Mouse (Mus musculus) megakaryocyte-erythroid progenitor cell, adult 5-6 weeks (primary cell): ENCODE results near the gene Kcnmb1. TPM values are rescaled to one million over a fixed set of nuclear protein-coding genes. Genes with fewer than 3 reads are reported as not detected.

ENCODE experiments used
- ATAC-seq: replicated peaks from 2 replicates; pipeline ENCODE4 v1.8.0; 2016; ENCODE audit warnings: mild to moderate bottlenecking, inconsistent platforms; ENCODE audit not compliant: severe bottlenecking, poor library complexity, low FRiP score, low TSS enrichment
- total RNA-seq, 2 experiments: library from RNA; stranded (forward) in 1 of 2; stranded (reverse) in 1 of 2; fragments of 200-1000, 215-1000 nt in 1 of 2; fragments of >200 nt in 1 of 2; fragmentation: Nextera tagmentation in 1 of 2; gene quantifications; 2 replicates each; pipeline ENCODE4 v1.2.3; 2014 to 2017

Gene Kcnmb1
- total RNA-seq (2014; fragmentation: Nextera tagmentation) (not detected in 2 replicates), total RNA-seq (2017) (not detected in 2 replicates)

DNA sequence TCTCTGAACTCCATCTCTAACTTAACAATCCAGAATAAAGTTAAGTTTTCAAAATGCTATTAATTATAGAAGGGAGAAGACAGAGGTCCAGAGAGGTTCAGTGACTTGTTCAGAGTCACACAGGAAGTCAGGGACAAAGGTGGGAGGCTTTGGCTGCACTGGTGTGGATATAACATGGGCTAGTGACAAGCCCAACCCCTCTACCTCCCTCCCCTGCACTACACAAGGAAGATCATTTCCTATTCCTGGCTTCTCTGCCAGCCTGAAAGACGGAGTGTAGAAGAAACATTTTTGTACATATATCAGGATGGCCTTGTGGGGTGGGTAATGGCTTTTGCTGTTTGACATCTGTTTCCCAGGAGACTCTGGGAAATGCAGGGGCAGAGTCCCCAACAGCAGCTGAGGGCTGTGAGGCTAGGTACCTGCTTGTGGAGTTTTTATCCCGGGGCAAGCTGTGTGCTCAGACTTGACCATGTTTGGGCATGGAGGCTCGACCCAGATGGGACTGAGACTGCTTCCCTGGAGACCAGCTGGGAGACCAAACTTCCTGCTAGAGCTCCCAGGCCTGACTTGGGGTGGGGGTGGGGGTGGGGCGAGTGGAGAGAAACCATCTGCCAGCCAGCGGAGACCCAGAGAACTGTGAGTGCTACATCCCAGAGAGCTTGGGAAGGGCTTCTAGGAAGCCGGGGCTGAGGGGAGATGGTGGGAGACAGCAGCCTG lies at the start of gene Kcnmb1:
Gene Kcnmb1, plus strand, starts transcription at position 326 of the 720 bp plus-strand sequence.
- ATAC-seq = no peak

DNA sequence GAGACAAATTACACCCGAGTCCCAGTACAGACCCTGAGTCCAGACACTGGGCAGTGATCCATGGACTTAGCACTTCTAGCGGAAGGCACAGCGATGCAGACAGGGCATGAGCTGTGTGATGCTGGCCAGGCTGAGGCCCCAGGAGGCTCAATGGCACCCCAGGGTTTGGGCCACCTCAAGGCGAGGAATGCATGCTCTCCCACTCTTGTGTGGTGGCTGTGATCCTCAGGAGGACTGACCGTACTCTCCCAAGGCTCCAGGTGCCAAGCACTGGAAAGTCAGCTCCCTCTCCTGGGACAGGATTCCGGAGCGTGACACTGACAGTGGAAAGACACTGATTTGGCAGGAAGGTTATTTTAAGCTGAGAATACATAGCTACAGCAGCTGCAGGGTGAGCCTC lies 49.8 kb upstream of the Kcnmb1 start:
- no peak for ATAC-seq

DNA sequence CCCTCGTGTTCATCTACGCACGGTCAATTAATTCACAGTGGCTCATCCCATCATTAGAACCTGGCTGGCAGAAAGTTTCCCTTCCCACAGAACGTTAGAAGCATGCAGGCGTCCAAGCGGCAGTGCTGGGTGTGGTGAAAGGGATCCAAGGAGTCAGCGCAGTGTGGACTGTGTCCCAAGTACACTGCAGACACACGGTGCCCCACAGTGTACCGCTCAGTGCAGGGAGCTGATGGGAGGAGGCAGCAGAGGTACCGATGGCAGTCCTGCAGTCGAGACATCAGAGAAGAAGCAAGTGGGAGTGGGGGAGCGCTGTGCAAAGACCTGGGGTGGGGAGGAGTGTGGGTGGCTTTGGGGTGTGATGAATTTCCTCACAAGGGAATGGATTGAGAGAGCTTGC lies 48.6 kb upstream of the Kcnmb1 start:
- no peak for ATAC-seq

DNA sequence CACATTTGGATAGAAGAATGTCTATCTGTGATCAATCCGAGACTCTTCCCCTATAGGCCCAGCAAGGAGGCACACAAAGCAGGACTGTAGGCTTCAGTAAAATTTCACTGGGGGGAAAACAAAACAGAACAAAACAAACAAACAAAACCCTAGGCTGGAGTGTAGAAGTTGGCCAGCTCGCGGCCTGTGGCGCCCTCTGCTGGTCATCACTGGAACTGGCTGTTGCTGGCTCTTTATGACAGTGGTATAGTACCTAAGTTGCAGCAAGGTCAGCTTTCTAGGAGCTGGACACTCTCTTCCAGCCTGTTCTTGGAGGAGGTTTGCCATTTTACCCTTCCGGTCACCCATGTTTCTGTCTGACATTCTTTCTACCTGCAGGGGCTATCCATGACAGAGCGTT lies 45.2 kb upstream of the Kcnmb1 start:
- peak; percentile 81 for ATAC-seq

DNA sequence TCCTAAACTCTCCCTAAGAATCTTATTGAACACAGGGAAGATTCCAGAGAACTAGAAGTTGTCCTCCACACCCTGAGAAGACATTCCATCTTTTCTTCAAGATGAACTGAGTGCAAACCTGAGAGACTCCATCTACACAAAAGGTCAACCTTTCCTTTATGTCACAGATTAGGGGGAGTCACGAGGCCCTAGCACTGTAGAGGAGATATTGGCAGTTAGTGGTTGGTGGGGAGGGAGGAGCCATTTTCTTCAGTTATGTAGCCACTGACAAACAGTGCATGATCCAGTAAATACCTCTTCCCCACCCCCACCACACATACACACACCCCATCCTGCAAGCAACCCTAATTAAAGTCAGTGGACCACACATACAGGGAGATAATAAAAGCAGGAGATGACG lies 44.4 kb upstream of the Kcnmb1 start:
- ATAC-seq = no peak

DNA sequence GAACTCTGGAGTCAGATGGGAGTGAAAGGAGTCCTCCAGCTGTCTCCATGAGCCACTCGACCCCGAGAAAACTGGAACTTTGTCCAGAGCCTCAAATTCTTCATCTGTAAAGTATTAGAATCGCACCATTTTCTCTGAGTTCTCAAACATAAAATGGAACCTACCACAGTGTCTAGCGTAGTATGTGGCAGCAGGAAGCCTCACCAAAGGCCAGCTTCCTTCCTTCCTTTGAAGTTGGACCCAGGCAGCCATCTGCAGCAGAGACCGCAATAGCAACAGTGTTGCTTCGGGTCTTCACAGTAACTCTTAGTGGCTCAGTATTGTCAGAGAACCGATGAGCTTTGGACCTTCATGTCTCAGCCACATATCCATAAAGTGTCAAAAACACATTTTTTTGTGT lies 43.0 kb upstream of the Kcnmb1 start:
- ATAC-seq = no peak

DNA sequence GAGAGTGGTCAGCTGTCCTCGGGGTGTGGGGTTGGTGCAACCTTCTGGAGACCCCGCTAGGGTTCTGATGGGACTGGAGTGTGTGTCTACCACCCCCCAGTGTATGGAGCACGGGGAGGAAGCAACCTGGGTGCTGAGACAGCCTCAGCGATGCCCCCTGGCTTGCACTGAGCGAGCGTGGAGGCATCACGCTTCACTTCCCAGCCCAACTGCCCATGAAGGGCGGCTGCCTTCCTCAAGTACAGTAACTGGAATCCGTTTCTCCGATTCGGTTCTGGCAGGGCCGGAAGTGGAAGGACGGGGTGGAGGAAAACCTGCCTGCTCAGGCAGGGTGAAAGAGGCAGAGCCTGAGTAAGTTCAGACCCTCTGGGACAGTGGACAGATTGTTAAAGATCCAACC lies 41.4 kb upstream of the Kcnmb1 start:
- ATAC-seq = no peak

DNA sequence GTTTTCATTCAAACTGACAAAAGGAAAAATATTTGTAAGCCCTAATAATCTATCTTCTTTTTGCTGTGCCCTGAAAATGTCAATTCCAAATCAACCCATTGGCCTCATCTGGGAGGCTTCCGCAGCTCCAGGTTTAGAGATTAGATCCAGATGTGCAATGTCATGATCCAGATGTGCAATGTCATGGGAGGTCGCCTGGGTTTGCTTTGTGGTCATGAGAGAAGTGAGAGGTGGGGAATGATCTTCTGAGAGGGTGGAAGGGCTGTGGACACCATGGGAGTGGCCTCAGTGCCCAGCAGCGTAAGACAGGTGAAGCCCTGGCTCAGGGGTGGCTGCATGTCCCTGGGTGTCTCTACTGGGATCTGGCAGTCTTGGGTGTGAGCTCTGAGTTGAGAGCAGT lies 39.8 kb upstream of the Kcnmb1 start:
- no peak for ATAC-seq

DNA sequence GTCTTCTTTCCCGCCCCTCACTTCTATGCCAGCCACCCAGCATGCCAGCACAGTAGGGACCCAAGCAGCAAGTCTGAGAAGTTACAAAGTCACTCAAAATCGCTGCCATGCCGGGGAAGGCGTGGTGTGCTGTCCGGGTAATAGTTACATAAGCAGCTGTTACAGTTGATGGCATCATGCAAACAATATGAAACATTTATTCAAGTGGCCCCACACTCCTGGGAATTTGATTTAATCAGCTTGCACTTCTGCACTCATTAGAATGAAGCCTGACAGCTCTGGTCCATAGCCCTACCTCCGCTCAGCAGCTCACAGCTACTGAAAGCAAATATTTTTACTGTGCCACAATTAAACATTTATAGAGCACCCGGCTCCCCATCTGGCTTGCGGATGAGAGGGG lies 37.0 kb upstream of the Kcnmb1 start:
- no peak for ATAC-seq

DNA sequence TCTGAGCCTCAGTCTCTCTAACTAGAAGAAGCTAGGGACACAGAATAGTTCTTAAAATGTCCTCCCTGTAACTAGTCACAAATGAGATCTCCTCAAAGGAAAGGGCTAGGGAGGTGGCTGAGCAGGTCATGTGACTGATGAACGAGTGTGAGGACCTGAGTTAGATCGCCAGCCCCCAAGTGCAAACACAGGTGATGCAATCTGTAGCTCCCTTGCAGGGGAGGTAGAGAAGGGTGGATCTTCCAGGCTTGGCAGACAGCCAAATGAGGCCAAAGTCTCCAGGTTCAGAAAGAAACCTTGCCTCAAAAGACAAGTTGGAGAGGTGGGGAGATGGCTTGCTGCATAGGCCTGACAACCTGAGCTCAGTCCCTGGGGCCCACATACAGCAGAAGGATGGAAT lies 36.3 kb upstream of the Kcnmb1 start:
- no peak for ATAC-seq

DNA sequence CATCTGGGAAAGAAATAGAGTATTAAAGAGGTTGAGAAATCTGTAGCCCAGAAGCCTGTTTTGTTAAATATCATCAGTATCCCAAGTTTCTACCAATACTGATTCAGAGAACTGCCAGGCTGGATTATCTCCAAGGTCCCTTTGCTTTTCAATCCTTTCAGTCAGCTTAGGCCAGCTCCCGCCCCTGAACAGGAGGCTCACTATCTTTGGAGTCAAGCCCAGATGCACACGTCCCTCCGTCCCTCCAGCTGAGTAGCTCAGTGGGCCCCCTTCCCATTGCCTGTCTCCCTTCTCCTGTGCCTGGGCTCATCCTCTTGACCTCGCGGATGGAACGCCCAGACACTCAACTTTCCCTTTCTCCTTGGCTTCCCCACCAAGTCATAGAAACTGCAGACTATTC lies 35.5 kb upstream of the Kcnmb1 start:
- no peak for ATAC-seq

DNA sequence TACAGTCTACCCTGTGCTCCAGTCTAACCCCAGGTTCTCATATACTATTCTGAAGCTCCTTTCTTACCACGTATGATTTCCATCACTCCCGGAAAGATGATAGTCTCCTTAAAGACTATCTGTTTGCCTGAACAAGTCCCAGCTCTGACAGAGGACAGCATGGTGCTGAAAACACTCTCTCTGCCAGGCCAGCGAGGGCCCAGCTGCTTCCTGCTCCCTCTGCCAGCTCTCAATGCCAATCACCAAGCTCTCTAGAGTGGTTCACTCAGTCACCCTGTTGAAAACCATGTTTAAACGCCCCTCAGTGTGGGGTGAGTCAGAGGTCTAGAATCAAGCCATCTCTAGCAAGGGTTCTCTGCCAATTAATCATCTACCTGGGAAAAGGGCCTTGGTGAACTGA lies 35.0 kb upstream of the Kcnmb1 start:
- no peak for ATAC-seq

DNA sequence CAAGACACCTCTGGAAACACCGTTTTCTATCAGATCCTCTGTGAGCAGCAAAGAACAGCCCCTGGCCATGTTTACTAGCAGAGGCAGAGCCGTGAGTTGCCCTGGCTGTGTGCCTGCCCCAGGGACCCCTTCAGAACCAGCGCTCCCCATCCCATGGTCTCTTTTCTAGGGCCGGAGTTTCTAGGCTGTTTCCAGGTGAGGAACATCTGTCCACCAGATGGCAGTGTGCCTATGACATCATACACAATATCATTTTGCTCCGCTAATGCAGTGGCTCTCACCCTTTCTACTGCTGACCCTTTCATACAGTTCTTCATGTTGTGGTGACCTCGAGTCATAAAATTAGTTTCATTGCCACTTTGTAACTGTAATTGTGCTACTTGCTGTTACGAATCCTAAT lies 34.2 kb upstream of the Kcnmb1 start:
- ATAC-seq = peak; percentile 63

DNA sequence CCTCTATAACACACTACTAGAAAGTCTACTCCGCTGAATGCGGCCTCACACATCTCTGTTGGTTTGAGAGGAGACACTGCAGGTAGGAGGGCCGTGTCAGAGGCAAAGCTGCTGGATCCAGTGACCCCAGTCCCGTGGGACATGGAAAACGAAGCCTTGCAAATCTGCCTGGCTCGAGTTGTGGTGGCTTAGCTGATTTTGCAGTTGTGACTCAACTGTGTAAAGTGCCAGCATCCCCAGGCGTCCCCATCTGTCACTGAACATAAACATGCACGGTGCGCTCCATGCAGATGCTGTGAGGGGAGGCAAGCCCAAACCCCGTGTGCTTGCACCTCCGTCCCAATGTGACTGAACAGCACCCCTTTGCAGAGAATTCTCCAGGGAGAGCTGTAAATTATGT lies 33.4 kb upstream of the Kcnmb1 start:
- no peak for ATAC-seq

DNA sequence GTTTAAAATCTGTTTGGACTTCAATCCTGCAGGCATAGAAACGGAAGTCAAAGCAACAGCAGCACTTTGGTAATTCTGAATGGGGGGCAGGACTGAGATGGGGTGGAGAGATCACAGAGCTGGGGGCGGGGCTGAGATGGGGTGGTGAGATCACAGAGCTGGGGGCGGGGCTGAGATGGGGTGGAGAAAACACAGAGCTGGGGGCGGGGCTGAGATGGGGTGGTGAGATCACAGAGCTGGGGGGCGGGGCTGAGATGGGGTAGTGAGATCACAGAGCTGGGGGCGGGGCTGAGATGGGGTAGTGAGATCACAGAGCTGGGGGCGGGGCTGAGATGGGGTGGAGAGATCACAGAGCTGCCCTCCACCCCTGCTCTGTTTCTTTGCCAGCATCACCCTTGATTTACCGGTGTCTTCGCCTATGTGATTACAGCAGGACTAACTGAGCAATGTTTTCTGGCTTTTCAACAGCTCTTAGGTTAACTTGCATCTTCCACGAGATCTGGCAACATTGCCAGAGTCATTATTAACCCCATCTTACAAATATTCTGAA lies 30.9 kb upstream of the Kcnmb1 start:
- ATAC-seq = no peak; the same call in 1 of the 2 replicates

DNA sequence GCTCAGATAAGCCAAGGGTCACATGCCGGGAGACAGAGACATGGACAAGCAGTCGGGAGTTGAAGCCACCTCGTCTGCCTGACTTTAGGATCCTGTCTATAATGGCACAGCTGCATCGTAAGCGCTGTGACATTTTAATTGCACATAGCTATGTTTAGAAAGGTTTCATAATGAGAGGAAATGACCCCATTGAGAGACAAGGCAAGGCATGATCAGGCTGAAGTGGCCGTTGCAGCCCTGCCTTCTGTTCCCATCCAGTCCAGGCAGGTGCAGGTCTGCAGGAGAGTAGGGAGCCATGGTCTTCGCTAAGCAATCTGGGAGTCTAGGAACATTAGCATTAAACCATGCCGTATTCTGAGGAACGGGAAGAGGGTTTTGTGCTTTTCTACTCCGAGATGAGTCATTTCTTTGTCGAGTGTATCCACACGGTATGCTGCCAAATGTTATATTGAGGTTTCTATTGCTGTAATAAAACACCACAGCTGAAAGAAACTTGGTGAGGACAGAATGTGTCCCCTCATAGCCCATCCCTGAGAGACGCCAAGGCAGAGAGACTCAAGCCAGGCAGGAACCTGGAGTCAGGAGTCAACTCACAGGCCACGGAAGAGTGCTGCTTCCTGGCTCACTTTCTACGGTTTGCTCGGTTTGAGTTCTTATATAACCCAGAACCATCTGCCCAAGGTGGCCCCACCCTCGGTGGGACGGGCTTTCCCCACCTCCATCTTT lies 30.3 kb upstream of the Kcnmb1 start:
- ATAC-seq = peak; percentile 16; the same call in 1 of the 2 replicates

DNA sequence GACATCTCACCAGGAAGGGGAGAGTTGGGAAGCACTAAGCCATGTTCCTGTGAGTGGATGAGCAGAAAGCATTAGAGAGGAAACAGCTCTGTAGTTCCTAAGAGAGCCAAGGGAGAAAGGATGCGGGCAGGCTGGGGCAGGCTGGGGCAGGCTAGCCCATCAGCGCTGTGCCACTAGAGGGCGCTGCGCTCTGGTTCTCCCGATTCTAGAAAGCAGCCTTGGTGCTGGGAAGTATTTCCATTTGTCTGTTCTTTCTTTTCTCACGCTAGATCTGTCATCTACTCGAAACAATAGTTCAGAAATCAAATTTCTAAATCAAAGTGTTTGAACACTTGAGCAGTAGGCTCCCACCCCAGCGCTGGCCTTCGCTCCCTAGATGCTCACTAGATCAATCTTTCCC lies 28.5 kb upstream of the Kcnmb1 start:
- no peak for ATAC-seq

DNA sequence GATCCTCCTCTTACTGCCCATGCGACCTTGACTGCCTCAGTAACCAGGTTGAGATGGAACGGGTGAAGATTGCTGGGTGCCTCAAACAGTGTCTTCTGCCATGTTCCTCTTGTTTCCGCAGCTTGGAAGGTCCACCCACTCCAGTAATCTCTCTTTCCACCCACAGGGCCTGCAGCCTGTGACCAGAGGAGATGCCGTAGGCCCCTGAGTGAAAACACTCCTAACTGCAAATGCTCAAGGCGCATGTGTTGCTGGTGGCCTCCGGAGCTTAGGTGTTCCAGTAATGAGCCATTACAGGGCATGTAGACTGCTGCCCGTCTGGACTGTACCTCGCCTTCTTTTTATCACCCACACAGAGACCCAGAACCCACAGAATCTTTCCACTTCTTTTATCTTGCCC lies 25.2 kb upstream of the Kcnmb1 start:
- ATAC-seq = no peak

DNA sequence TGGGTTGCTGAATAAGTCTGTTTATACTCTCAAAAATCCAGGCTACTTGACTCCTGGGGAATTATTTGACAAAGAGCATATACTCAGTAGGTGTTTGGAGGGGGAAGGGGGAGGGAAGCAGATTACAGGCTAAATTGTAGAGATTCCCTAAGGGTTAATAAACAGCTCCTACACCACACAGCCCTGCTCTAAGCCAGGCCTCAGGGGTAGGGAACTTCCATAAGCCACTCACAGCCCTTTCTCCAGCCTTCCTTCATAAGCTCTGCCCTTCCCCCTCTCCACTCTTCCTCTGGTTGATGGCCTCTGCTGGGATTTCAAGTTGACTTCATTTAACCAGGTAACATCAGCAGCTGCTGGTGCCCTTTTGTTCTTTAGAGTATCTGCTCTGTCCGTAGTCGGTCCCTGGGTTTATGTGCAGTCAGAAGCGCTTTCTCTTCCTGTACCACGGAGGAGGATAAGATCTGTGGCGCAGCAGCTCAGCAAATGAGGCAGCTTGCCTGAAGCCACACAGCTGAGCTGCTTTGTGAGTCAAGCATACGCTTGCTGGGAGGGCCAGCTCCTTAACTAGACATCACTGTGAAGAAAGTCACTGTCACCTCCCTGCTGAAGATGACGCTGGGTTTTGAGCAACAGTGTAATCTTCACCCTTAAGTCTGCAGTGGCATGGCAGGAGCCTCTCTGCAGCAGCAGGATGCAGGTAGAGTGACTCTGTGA lies 24.1 kb upstream of the Kcnmb1 start:
- peak; percentile 86 for ATAC-seq

DNA sequence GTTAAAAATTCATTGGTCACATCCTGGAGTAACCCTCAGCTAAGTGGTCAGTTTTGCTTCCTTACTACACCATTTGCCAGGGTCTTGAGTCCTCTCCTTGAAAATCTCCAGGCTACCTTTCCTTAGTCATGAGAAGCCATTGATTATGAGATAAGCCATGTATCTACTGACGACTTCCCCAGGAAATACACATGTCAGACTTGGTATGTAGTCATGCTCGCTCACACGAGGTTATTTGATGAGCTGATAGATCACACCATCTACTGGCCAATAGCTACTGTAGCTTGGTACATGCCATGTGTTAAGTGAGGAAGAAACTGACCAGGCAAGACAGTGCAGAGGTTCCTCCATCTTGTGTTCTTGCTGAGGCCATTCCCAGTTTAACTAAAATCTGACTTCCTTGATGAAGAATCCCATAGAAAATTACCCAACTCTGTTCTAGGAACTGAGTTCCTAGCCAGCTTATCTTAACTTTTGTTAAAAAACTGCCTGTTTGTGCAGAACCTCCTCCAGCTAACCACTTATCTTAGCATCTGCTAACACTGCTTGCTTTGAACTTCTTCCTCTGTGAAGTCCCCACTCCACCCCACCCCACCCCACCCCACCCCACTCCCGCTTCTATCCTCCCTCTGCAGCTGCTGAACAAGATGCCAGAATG lies 23.2 kb upstream of the Kcnmb1 start:
- ATAC-seq = no peak
